36 mouse cellular contexts compared by ENCODE assay signal in genomic region chr9:15095206-15095605, GRCm38 (mm10). TPM values are rescaled to one million over a fixed set of nuclear protein-coding genes. Genes with fewer than 3 reads are reported as not detected.
DNase-seq lines count a peak whose midpoint lies in the region; TF ChIP-seq lines count a peak whose summit lies in the region.
"Had no signal": no experiment of that assay in that cellular context is flagged by ENCODE, and none has a peak within 500 bp of the region (broad histone marks: within the 10 kb centered on the region; RNA-seq: fewer than 3 reads in every experiment).

No protein-coding gene starts in this region.

- H3K36me3 ChIP-seq in myocyte (ENCODE audit: control insufficient read depth, insufficient read depth), result no peaks in the 10 kb centered on the region
- H3K36me3 ChIP-seq: heart, embryonic 12.5 days; hindbrain, embryonic 13.5 days; limb, embryonic 15.5 days; liver, embryonic 13.5 days; midbrain, embryonic 13.5 days had no signal

- no peak for TF ChIP-seq POLR2A in myocyte (IDR thresholded peaks at IDR 0.05; ENCODE audit: insufficient read length, low read depth)

- no peak overlapping the region for H3K4me3 ChIP-seq in myocyte
- H3K4me3 ChIP-seq: forebrain, embryonic 13.5 days; heart, embryonic 12.5 days; hindbrain, embryonic 13.5 days; limb, embryonic 15.5 days; liver, embryonic 13.5 days; midbrain, embryonic 13.5 days had no signal

- H3K4me2 ChIP-seq in myocyte (ENCODE audit: low read depth), result peak overlapping the region; percentile 41
- H3K4me2 ChIP-seq: forebrain, embryonic 13.5 days; heart, embryonic 12.5 days; hindbrain, embryonic 13.5 days; limb, embryonic 15.5 days; liver, embryonic 13.5 days; midbrain, embryonic 13.5 days had no signal

- DNase-seq in 3T3-L1 (ENCODE audit: low read depth, low spot score), result peak; percentile 16
- peak; percentile 46 for DNase-seq in A20 (ENCODE audit: low read depth, low spot score)
- DNase-seq in NIH3T3 (ENCODE audit: low read depth), result peak; percentile 5
- no peak for DNase-seq in spleen, postnatal 4 days (ENCODE audit: low spot score in 2 of 2)
- no peak for DNase-seq in left cerebral cortex, postnatal 4 days
- no peak for DNase-seq in gastrocnemius, postnatal 10 days
- DNase-seq: adrenal gland, postnatal 14 days; cerebellum, adult 11 months; cerebellum, adult 9-10 months; cerebellum, postnatal 36 days; gastrocnemius, postnatal 25 days; heart, adult 18-20 months; heart, postnatal 4 days; kidney, adult 9 months; kidney, postnatal 10 days; liver, embryonic 13.5 days; lung, adult 18-20 months; lung, postnatal 10 days; right cerebral cortex, postnatal 25 days; thymus, adult 2 months; thymus, postnatal 36 days had no signal

- intact Hi-C loops in left cerebral cortex, postnatal 4 days (cut with DNase I), result no loop called here

- H3ac ChIP-seq in myocyte (ENCODE audit: control insufficient read depth, insufficient read length), result no peak overlapping the region

- no peaks in the 10 kb centered on the region for H3K79me2 ChIP-seq in myocyte (ENCODE audit: control insufficient read depth, insufficient read depth)

- no peaks in the 10 kb centered on the region for H3K27me3 ChIP-seq in myocyte (ENCODE audit: control insufficient read depth, insufficient read depth, insufficient read length)
- H3K27me3 ChIP-seq: forebrain, embryonic 13.5 days; hindbrain, embryonic 13.5 days; limb, embryonic 15.5 days; liver, embryonic 13.5 days; midbrain, embryonic 13.5 days had no signal

TF ChIP-seq in myocyte, 11 proteins besides CTCF, POLR2A, EP300 and RAD21:
- TF ChIP-seq E2F4 (IDR thresholded peaks at IDR 0.05; ENCODE audit: insufficient read depth) (no peak), CEBPB (IDR thresholded peaks at IDR 0.05; ENCODE audit: insufficient read depth, poor library complexity, severe bottlenecking) (no peak), POLR2AphosphoS2 (IDR thresholded peaks at IDR 0.05; ENCODE audit: insufficient read length, low read depth) (no peak), REST (IDR thresholded peaks at IDR 0.05; ENCODE audit: insufficient read depth, insufficient read length) (no peak)
TF ChIP-seq in myocyte: peak in this region for 0.

RNA-seq across cellular contexts. Expression of gene Hephl1, which starts 16.7 kb away (rescaled TPM):
- polyA plus RNA-seq in myocyte (2012; fragmentation: generic; extraction: Trizol), result 10.6 TPM
- total RNA-seq in left cerebral cortex, postnatal 4 days (2021), result under 1 TPM in 1 of 2 experiments, not detected in 1; 0.06 TPM
- total RNA-seq in gastrocnemius, postnatal 10 days (2021), result under 1 TPM; 0.49 to 0.61 TPM
- total RNA-seq: layer of hippocampus, adult 18-20 months; layer of hippocampus, postnatal 10 days; left cerebral cortex, adult 18-20 months; left cerebral cortex, postnatal 25 days; monocyte, adult 5-6 weeks; neutrophil, adult 5-6 weeks had no signal
- polyA plus RNA-seq: embryonic facial prominence, embryonic 11.5 days; forebrain, embryonic 13.5 days; heart, embryonic 12.5 days; hindbrain, embryonic 13.5 days; intestine, postnatal 0 days; liver, embryonic 13.5 days; midbrain, embryonic 13.5 days; neural tube, embryonic 11.5 days had no signal

RNA-seq across cellular contexts. Expression of gene Panx1, which starts 49.9 kb away (rescaled TPM):
- 54.7 TPM for polyA plus RNA-seq in myocyte (2012; fragmentation: generic; extraction: Trizol)
- 100 to 1,000 TPM; 131 to 140 TPM for total RNA-seq in left cerebral cortex, postnatal 4 days (2021)
- 10 to 100 TPM; 28.9 to 40.4 TPM for total RNA-seq in gastrocnemius, postnatal 10 days (2021)

Comparison
In these comparisons a context has a peak if more than half of its experiments do, and no peak if none do; other contexts are left out.
1. DNase-seq: peak in 3T3-L1 (single experiment), A20 (single experiment) and NIH3T3 (single experiment); none in spleen, postnatal 4 days (0 of 2), left cerebral cortex, postnatal 4 days (single experiment) and gastrocnemius, postnatal 10 days (single experiment).